Mouse (Mus musculus) gastrocnemius, postnatal 10 days (tissue): ENCODE measurements around the gene Tpra1. TPM values are rescaled to one million over a fixed set of nuclear protein-coding genes. Genes with fewer than 3 reads are reported as not detected.

Source experiments
- DNase-seq: peaks from one replicate; pipeline ENCODE4 v3.0.0; 2021; ENCODE audit warnings: mixed read lengths
- long read RNA-seq, 2 experiments: library from polyadenylated mRNA; stranded (forward); transcript quantifications; one replicate each; pipeline ENCODE4 v2.0.0; 2021
- total RNA-seq, 2 experiments: library from RNA; stranded (reverse); gene quantifications; 2 replicates each; pipeline ENCODE4 v1.2.3; 2021

Tpra1 gene
- 10 to 100 TPM; 21.4 to 34.4 TPM for total RNA-seq
- long read RNA-seq, experiment 1, transcript Tpra1-201 (12 exons, 1,820 nt): major isoform, 6 of 15 reads
- long read RNA-seq, experiment 1, partial matches to known transcripts: 5 of 15 reads
- long read RNA-seq, experiment 1, other reads (novel, unspliced or antisense): 4 of 15 reads
- long read RNA-seq, experiment 2, transcript Tpra1-201 (12 exons, 1,820 nt): major isoform, 5 of 14 reads
- long read RNA-seq, experiment 2, partial matches to known transcripts: 4 of 14 reads
- long read RNA-seq, experiment 2, other reads (novel, unspliced or antisense): 4 of 14 reads

GRCm38 (mm10) chr6:88901947-88902820 lies at the start of gene Tpra1:
Gene Tpra1, plus strand, starts transcription at chr6:88902251.
- DNase-seq: peak; percentile 89

- DNase-seq: no peak
Observed at GRCm38 (mm10) chr6:88854509-88854908, 47.5 kb upstream of the Tpra1 start.

- DNase-seq: peak; percentile 74
Observed at GRCm38 (mm10) chr6:88855636-88856035, 46.4 kb upstream of the Tpra1 start.

- DNase-seq: peak; percentile 45
Observed at GRCm38 (mm10) chr6:88857249-88857648, 44.8 kb upstream of the Tpra1 start.

GRCm38 (mm10) chr6:88857830-88858229 lies 44.2 kb upstream of the Tpra1 start:
- DNase-seq: no peak

GRCm38 (mm10) chr6:88858341-88858740 lies 43.7 kb upstream of the Tpra1 start:
- no peak for DNase-seq

GRCm38 (mm10) chr6:88860914-88861313 lies 41.1 kb upstream of the Tpra1 start:
- DNase-seq: no peak

GRCm38 (mm10) chr6:88865704-88866103 lies 36.3 kb upstream of the Tpra1 start:
- no peak for DNase-seq

- DNase-seq: no peak
Observed at GRCm38 (mm10) chr6:88869459-88869858, 32.6 kb upstream of the Tpra1 start.

GRCm38 (mm10) chr6:88870594-88870993 lies 31.5 kb upstream of the Tpra1 start:
- peak; percentile 42 for DNase-seq

GRCm38 (mm10) chr6:88871546-88871945 lies 30.5 kb upstream of the Tpra1 start:
- no peak for DNase-seq

GRCm38 (mm10) chr6:88872811-88873210 lies 29.2 kb upstream of the Tpra1 start:
- no peak for DNase-seq

GRCm38 (mm10) chr6:88873965-88874867 lies 27.8 kb upstream of the Tpra1 start:
- DNase-seq: peak; percentile 34

- DNase-seq: peak; percentile 86
Observed at GRCm38 (mm10) chr6:88874868-88875508, 27.1 kb upstream of the Tpra1 start, which contains the start of gene Podxl2. Gene Podxl2, minus strand, starts transcription at chr6:88875044.

- DNase-seq: no peak
Observed at GRCm38 (mm10) chr6:88879471-88879870, 22.6 kb upstream of the Tpra1 start.

- no peak for DNase-seq
Observed at GRCm38 (mm10) chr6:88881334-88881733, 20.7 kb upstream of the Tpra1 start.

- no peak for DNase-seq
Observed at GRCm38 (mm10) chr6:88884195-88884594, 17.9 kb upstream of the Tpra1 start.

GRCm38 (mm10) chr6:88884690-88885089 lies 17.4 kb upstream of the Tpra1 start:
- DNase-seq: no peak

GRCm38 (mm10) chr6:88885644-88886416 lies 16.2 kb upstream of the Tpra1 start:
- no peak for DNase-seq

- no peak for DNase-seq
Observed at GRCm38 (mm10) chr6:88886417-88886967, 15.6 kb upstream of the Tpra1 start.
